Mouse (Mus musculus) forebrain, embryonic 13.5 days (tissue): ENCODE measurements at regions not wholly inside any gene's neighbourhood (a gene's known extent, or its start where the extent isn't known, plus 50 kb on each side); places are given as distances from the start of the nearest gene placed in this dataset.

ENCODE experiments used
- ATAC-seq: fragments of 200-750 bp; cut with Nextera tagmentation; 2 replicates; pipeline ENCODE4 v1.8.0; 2017
- H3K27ac ChIP-seq: fragments of 300-500 bp; sonication (generic); 2 replicates; pipeline ENCODE4 v1.5.1; 2015; ENCODE audit warnings: inconsistent platforms, mild to moderate bottlenecking, moderate library complexity
- H3K27me3 ChIP-seq: fragments of 300-500 bp; sonication (generic); 2 replicates; pipeline ENCODE4 v1.6.1; 2015; ENCODE audit warnings: mild to moderate bottlenecking, inconsistent platforms
- H3K36me3 ChIP-seq: fragments of 300-500 bp; sonication (generic); 2 replicates; pipeline ENCODE4 v1.6.1; 2015; ENCODE audit warnings: mild to moderate bottlenecking, inconsistent platforms; ENCODE audit not compliant: poor library complexity, severe bottlenecking
- H3K4me1 ChIP-seq: fragments of 300-500 bp; sonication (generic); 2 replicates; pipeline ENCODE4 v1.6.1; 2015; ENCODE audit warnings: inconsistent platforms
- H3K4me2 ChIP-seq: fragments of 300-500 bp; sonication (generic); 2 replicates; pipeline ENCODE4 v1.6.1; 2015; ENCODE audit warnings: inconsistent platforms, mild to moderate bottlenecking, moderate library complexity
- H3K4me3 ChIP-seq: fragments of 300-500 bp; sonication (generic); 2 replicates; pipeline ENCODE4 v1.5.1; 2015; ENCODE audit warnings: mild to moderate bottlenecking, inconsistent platforms
- H3K9ac ChIP-seq: fragments of 300-500 bp; sonication (generic); 2 replicates; pipeline ENCODE4 v1.6.1; 2015; ENCODE audit warnings: mild to moderate bottlenecking, inconsistent platforms
- H3K9me3 ChIP-seq: fragments of 300-500 bp; sonication (generic); replicated peaks from 2 replicates; pipeline ENCODE4 v1.6.1; 2016; ENCODE audit warnings: inconsistent platforms
- WGBS: fragments of 180-500 bp; shearing (Covaris S2); methylation state at CpG from one replicate; pipeline ENCODE4 v1.1.7; 2015; 5-methylcytosine and 5-hydroxymethylcytosine counted together

DNA sequence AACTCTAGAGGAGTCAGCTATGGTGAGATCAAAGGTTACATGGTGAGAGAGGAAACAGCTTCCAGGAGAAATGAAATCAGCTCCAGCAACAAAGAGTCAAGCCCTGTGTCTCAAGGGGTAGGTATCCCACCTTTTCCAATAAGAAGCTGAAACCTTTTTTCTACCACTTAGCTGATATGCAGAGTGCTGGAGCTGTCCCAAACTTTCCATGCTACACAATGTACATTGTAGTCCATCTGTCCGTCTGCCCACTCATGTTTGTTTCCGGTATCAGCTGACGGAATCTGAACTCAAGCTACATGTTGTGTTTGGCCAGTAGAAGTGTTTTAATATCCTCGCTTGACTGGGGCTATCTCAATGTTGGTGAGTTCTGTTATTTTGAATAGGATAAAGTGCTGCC lies 83.6 kb upstream of the Ngf start:
- Histone ChIP-seq H3K27ac (no peak overlapping the region), H3K27me3 (no peaks in the 10 kb centered on the region), H3K9me3 (no peaks in the 10 kb centered on the region), H3K4me2 (no peak overlapping the region), H3K9ac (no peak overlapping the region), H3K4me3 (no peak overlapping the region), H3K4me1 (no peaks in the 10 kb centered on the region), H3K36me3 (no peaks in the 10 kb centered on the region)
- ATAC-seq = no peak
- 94% methylated on average over 4 of the region's 4 CpGs for WGBS

- Histone ChIP-seq H3K4me1 (no peaks in the 10 kb centered on the region), H3K9ac (no peak overlapping the region), H3K27me3 (no peaks in the 10 kb centered on the region), H3K4me2 (no peak overlapping the region), H3K36me3 (no peaks in the 10 kb centered on the region), H3K27ac (no peak overlapping the region), H3K4me3 (no peak overlapping the region), H3K9me3 (no peaks in the 10 kb centered on the region)
- no peak for ATAC-seq
- 88% methylated on average over 2 of the region's 2 CpGs for WGBS
Observed at GRCm38 (mm10) chr3:102384596-102384995, 85.1 kb upstream of the Ngf start.

GRCm38 (mm10) chr3:102383671-102384070 lies 86.0 kb upstream of the Ngf start:
- no peak for ATAC-seq
- H3K9ac ChIP-seq = no peak overlapping the region
- H3K4me2 ChIP-seq = no peak overlapping the region
- H3K9me3 ChIP-seq = no peaks in the 10 kb centered on the region
- no peak overlapping the region for H3K4me3 ChIP-seq
- H3K27me3 ChIP-seq = no peaks in the 10 kb centered on the region
- WGBS = 89% methylated on average over 8 of the region's 8 CpGs
- H3K4me1 ChIP-seq = no peaks in the 10 kb centered on the region
- H3K36me3 ChIP-seq = no peaks in the 10 kb centered on the region
- H3K27ac ChIP-seq = no peak overlapping the region

GRCm38 (mm10) chr3:102381683-102382082 lies 88.0 kb upstream of the Ngf start:
- Histone ChIP-seq H3K9ac (no peak overlapping the region), H3K36me3 (no peaks in the 10 kb centered on the region), H3K4me1 (no peaks in the 10 kb centered on the region), H3K4me3 (no peak overlapping the region), H3K9me3 (no peaks in the 10 kb centered on the region), H3K4me2 (no peak overlapping the region), H3K27ac (no peak overlapping the region), H3K27me3 (no peaks in the 10 kb centered on the region)
- WGBS = 88% methylated on average over 10 of the region's 10 CpGs
- ATAC-seq = no peak

DNA sequence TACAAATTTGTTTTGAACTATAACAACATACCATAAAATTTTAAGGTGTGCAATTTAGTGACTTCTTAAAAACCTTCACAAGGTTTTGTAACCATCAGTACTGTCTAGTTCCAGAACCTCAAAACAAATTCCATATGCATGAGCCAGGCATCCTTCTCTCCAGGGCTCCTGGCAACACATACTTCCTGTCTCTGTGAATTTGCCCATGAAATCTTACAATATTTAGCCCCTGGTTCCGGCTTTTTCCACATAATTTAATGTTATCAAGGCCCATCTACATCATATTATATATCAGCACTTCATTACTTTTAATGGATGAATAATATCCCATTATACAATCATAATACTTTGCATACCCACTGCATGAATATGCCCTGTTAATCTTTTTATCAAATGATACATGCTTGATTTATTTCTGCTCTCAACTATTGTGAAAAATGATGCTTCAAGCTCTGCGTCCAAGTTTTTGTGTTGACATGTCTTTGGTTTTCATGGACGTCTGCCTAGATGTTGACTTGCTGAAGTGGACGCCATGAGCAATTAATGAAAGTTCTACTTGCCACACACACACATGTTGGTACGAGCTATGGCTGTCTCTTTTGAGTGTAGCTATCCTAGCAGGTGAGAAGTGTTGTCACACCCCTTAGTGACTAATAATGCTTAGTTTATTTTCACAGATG lies 95.2 kb upstream of the Ngf start:
- no peaks in the 10 kb centered on the region for H3K27me3 ChIP-seq
- no peak overlapping the region for H3K27ac ChIP-seq
- no peaks in the 10 kb centered on the region for H3K9me3 ChIP-seq
- no peak overlapping the region for H3K9ac ChIP-seq
- 83% methylated on average over 5 of the region's 5 CpGs for whole genome bisulfite sequencing
- no peaks in the 10 kb centered on the region for H3K36me3 ChIP-seq
- H3K4me2 ChIP-seq = no peak overlapping the region
- no peak for ATAC-seq
- no peak overlapping the region for H3K4me3 ChIP-seq
- no peaks in the 10 kb centered on the region for H3K4me1 ChIP-seq

- no peak overlapping the region for H3K4me3 ChIP-seq
- no peak overlapping the region for H3K4me2 ChIP-seq
- no peak overlapping the region for H3K9ac ChIP-seq
- H3K27me3 ChIP-seq = no peaks in the 10 kb centered on the region
- H3K9me3 ChIP-seq = no peaks in the 10 kb centered on the region
- ATAC-seq = no peak
- no peaks in the 10 kb centered on the region for H3K36me3 ChIP-seq
- no peaks in the 10 kb centered on the region for H3K4me1 ChIP-seq
- WGBS = 74% methylated on average over 8 of the region's 8 CpGs
- no peak overlapping the region for H3K27ac ChIP-seq
Observed at GRCm38 (mm10) chr3:102372205-102372899, 97.4 kb upstream of the Ngf start.

GRCm38 (mm10) chr3:102366188-102366587 lies 103.5 kb upstream of the Ngf start:
- ATAC-seq = no peak
- WGBS = 79% methylated on average over 6 of the region's 6 CpGs
- H3K4me1 ChIP-seq = no peaks in the 10 kb centered on the region
- no peak overlapping the region for H3K4me3 ChIP-seq
- no peak overlapping the region for H3K4me2 ChIP-seq
- H3K9me3 ChIP-seq = no peaks in the 10 kb centered on the region
- no peak overlapping the region for H3K27ac ChIP-seq
- no peaks in the 10 kb centered on the region for H3K27me3 ChIP-seq
- H3K9ac ChIP-seq = no peak overlapping the region
- no peaks in the 10 kb centered on the region for H3K36me3 ChIP-seq

- Histone ChIP-seq H3K36me3 (no peaks in the 10 kb centered on the region), H3K27ac (no peak overlapping the region), H3K4me1 (no peaks in the 10 kb centered on the region), H3K4me2 (no peak overlapping the region), H3K9ac (no peak overlapping the region), H3K9me3 (no peaks in the 10 kb centered on the region), H3K27me3 (no peaks in the 10 kb centered on the region), H3K4me3 (no peak overlapping the region)
- 83% methylated on average over 5 of the region's 5 CpGs for WGBS
- no peak for ATAC-seq
Observed at GRCm38 (mm10) chr3:102364326-102364935, 105.3 kb upstream of the Ngf start.

- 88% methylated on average over 9 of the region's 9 CpGs for WGBS
- Histone ChIP-seq H3K36me3 (no peaks in the 10 kb centered on the region), H3K9ac (no peak overlapping the region), H3K27ac (no peak overlapping the region), H3K27me3 (no peaks in the 10 kb centered on the region), H3K4me2 (no peak overlapping the region), H3K9me3 (no peaks in the 10 kb centered on the region), H3K4me1 (peaks cover 3% of the 10 kb centered on the region), H3K4me3 (no peak overlapping the region)
- ATAC-seq = no peak
Observed at GRCm38 (mm10) chr3:102360732-102361280, 108.9 kb upstream of the Ngf start.

DNA sequence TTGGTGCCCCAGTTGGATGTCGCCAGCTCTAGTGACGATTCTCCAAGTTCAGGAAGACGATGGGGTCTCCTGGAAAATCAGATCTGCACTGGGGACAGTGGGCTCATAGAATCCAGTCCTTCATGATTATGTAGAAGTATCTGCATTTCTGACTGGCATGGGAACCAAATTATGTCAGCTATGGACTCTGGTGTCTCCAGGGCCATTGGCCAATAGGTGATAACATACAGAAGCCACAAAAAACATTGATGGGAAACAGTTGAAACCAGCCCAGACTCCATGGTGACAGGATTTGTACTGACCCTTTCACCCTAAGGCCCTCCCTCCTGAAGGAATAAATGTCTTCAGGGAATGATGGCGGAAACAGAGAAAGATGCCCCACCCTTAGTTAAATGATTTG lies 110.9 kb upstream of the Ngf start:
- Histone ChIP-seq H3K36me3 (no peaks in the 10 kb centered on the region), H3K4me2 (no peak overlapping the region), H3K9me3 (no peaks in the 10 kb centered on the region), H3K4me1 (peaks cover 5% of the 10 kb centered on the region), H3K27me3 (no peaks in the 10 kb centered on the region), H3K27ac (no peak overlapping the region), H3K9ac (no peak overlapping the region), H3K4me3 (no peak overlapping the region)
- 95% methylated on average over 4 of the region's 4 CpGs for WGBS
- no peak for ATAC-seq

GRCm38 (mm10) chr3:102357062-102357610 lies 112.6 kb upstream of the Ngf start:
- no peak overlapping the region for H3K27ac ChIP-seq
- no peak overlapping the region for H3K4me2 ChIP-seq
- no peak overlapping the region for H3K9ac ChIP-seq
- 85% methylated on average over 7 of the region's 7 CpGs for WGBS
- H3K4me3 ChIP-seq = no peak overlapping the region
- peaks cover 5% of the 10 kb centered on the region for H3K4me1 ChIP-seq
- H3K27me3 ChIP-seq = no peaks in the 10 kb centered on the region
- no peak for ATAC-seq
- H3K36me3 ChIP-seq = no peaks in the 10 kb centered on the region
- no peaks in the 10 kb centered on the region for H3K9me3 ChIP-seq

- WGBS = 95% methylated on average over 2 of the region's 2 CpGs
- Histone ChIP-seq H3K9me3 (no peaks in the 10 kb centered on the region), H3K27ac (no peak overlapping the region), H3K4me3 (no peak overlapping the region), H3K4me1 (peaks cover 5% of the 10 kb centered on the region), H3K9ac (no peak overlapping the region), H3K27me3 (no peaks in the 10 kb centered on the region), H3K4me2 (no peak overlapping the region), H3K36me3 (no peaks in the 10 kb centered on the region)
- ATAC-seq = no peak
Observed at GRCm38 (mm10) chr3:102355352-102355751, 114.4 kb upstream of the Ngf start.
